Mouse (Mus musculus) testis, adult 2 months (tissue): Measurements from ENCODE around the gene Shisa8.

Experiments
- CTCF ChIP-seq: fragments of 200-500 bp; IDR thresholded peaks from 2 replicates; pipeline ENCODE4 v1.5.1; 2012; ENCODE audit warnings: low read depth, mild to moderate bottlenecking, inconsistent platforms, low read length, moderate library complexity; ENCODE audit not compliant: control insufficient read depth, insufficient read depth, insufficient replicate concordance
- POLR2A ChIP-seq: fragments of 200-500 bp; IDR thresholded peaks from 2 replicates; pipeline ENCODE4 v1.6.1; 2012; ENCODE audit warnings: low read depth, mild to moderate bottlenecking, inconsistent platforms, low read length, moderate library complexity; ENCODE audit not compliant: control insufficient read depth

GRCm38 (mm10) chr15:82196300-82196699, 16.3 kb downstream of the Shisa8 start:
- TF ChIP-seq POLR2A: no peak
- TF ChIP-seq CTCF: no peak
